Mouse (Mus musculus): ENCODE data around the gene Vps52. TPM values are rescaled to one million over a fixed set of nuclear protein-coding genes. Genes with fewer than 3 reads are reported as not detected.

Gene Vps52
- total and polyA plus RNA-seq, 3 experiments: 34.3 to 73.6 (median 39.9) TPM

- in situ Hi-C loops (cut with MboI; ENCODE audit: low pct_ligation_motif_present, low pct_unique_long_range_greater_than_20kb, low sequenced_read_pairs): loop anchor here (25.0 kb wide), 1 partner anchor 1483 kb away; the partner anchor contains the start of gene H2-Q10
- H3K27ac ChIP-seq (ENCODE audit: insufficient read depth, low read depth): no peak overlapping the region
- H3K4me2 ChIP-seq (ENCODE audit: insufficient read depth, low read depth, poor library complexity, severe bottlenecking): no peak overlapping the region
- no peaks in the 10 kb centered on the region for H3K27me3 ChIP-seq (replicated peaks)
- DNase-seq (ENCODE audit: extremely low read depth): no peak
- dilution Hi-C loops (cut with MboI; ENCODE audit: extremely low pct_ligation_motif_present, extremely low pct_unique_long_range_greater_than_20kb, low sequenced_read_pairs): no loop called here
- peaks cover 6 to 18% of the 10 kb centered on the region in 2 experiments; a peak in 3 of 4 replicates for H3K4me1 ChIP-seq (ENCODE audit: control insufficient read depth in 1 of 2, insufficient read depth in 2 of 2)
- no peaks in the 10 kb centered on the region for H3K79me2 ChIP-seq (replicated peaks; ENCODE audit: control insufficient read depth, extremely low read depth, insufficient read depth, poor library complexity, severe bottlenecking)
- no peak overlapping the region for H3K4me3 ChIP-seq (replicated peaks in 1 of 3; ENCODE audit: low read depth in 2 of 3, low read length in 2 of 3, poor library complexity in 1 of 3)
- H3K36me3 ChIP-seq (replicated peaks in 1 of 2; ENCODE audit: control insufficient read depth in 1 of 2, insufficient read depth in 1 of 2, low read length in 1 of 2): peaks cover 0 to 7% of the 10 kb centered on the region in 2 experiments
- TF ChIP-seq PAX5 (IDR thresholded peaks at IDR 0.05; ENCODE audit: low read length) (no peak), JUND (conservative IDR thresholded peaks at IDR 0.05; ENCODE audit: low read depth, low read length) (no peak), MAZ (IDR thresholded peaks at IDR 0.05; ENCODE audit: low read depth, low read length) (no peak), EP300 (IDR thresholded peaks at IDR 0.05; ENCODE audit: low read length) (no peak), ZNF384 (IDR thresholded peaks at IDR 0.05; ENCODE audit: low read depth, low read length) (no peak), NELFE (IDR thresholded peaks at IDR 0.05; ENCODE audit: low read depth, low read length) (no peak), JUN (IDR thresholded peaks at IDR 0.05; ENCODE audit: insufficient read depth, low read depth, low read length) (no peak), MAX (IDR thresholded peaks at IDR 0.05; ENCODE audit: low read length) (no peak), POLR2A (IDR thresholded peaks at IDR 0.05; ENCODE audit: low read depth, low read length) (no peak), ELF1 (IDR thresholded peaks at IDR 0.05; ENCODE audit: low read depth, low read length) (no peak), USF2 (conservative IDR thresholded peaks at IDR 0.05; ENCODE audit: low read depth, low read length) (no peak), USF1 (IDR thresholded peaks at IDR 0.05; ENCODE audit: low read depth, low read length) (no peak), ZKSCAN1 (IDR thresholded peaks at IDR 0.05; ENCODE audit: borderline replicate concordance, low read depth, low read length) (no peak), SMC3 (IDR thresholded peaks at IDR 0.05; ENCODE audit: low read depth, low read length) (no peak), IRF4 (IDR thresholded peaks at IDR 0.05; ENCODE audit: low read depth, low read length) (no peak)
- H3K9me3 ChIP-seq (replicated peaks; ENCODE audit: low read length): no peaks in the 10 kb centered on the region
- no peak overlapping the region for H3K9ac ChIP-seq (ENCODE audit: insufficient read depth, low read depth)
Observed at GRCm38 (mm10) chr17:33979512-33980050, 24.0 kb downstream of the Vps52 start.

- TF ChIP-seq USF1 (IDR thresholded peaks at IDR 0.05; ENCODE audit: low read depth, low read length): no peak
- no peak for TF ChIP-seq TBP (conservative IDR thresholded peaks at IDR 0.05; ENCODE audit: low read depth, low read length)
- no peak for TF ChIP-seq POLR2A (IDR thresholded peaks at IDR 0.05; ENCODE audit: low read depth, low read length)
- no peak for TF ChIP-seq RAD21 (IDR thresholded peaks at IDR 0.05; ENCODE audit: low read depth, low read length)
- TF ChIP-seq POLR2AphosphoS2 (IDR thresholded peaks at IDR 0.05; ENCODE audit: low read depth, low read length): no peak
- no peak for TF ChIP-seq BHLHE40 (IDR thresholded peaks at IDR 0.05; ENCODE audit: low read depth, low read length)
- no peak for TF ChIP-seq IRF4 (IDR thresholded peaks at IDR 0.05; ENCODE audit: low read depth, low read length)
- TF ChIP-seq ZKSCAN1 (IDR thresholded peaks at IDR 0.05; ENCODE audit: borderline replicate concordance, low read depth, low read length): no peak
- TF ChIP-seq UBTF (IDR thresholded peaks at IDR 0.05; ENCODE audit: low read depth, low read length): no peak
- TF ChIP-seq MXI1 (IDR thresholded peaks at IDR 0.05; ENCODE audit: low read depth, low read length): no peak
- no peak for TF ChIP-seq ZMIZ1 (IDR thresholded peaks at IDR 0.05; ENCODE audit: low read depth, low read length)
- no peak for TF ChIP-seq ZNF384 (IDR thresholded peaks at IDR 0.05; ENCODE audit: low read depth, low read length)
- TF ChIP-seq NRF1 (IDR thresholded peaks at IDR 0.05; ENCODE audit: low read depth, low read length): no peak
- no peak for TF ChIP-seq MYC (IDR thresholded peaks at IDR 0.05; ENCODE audit: low read depth, low read length)
- TF ChIP-seq GABPA (IDR thresholded peaks at IDR 0.05; ENCODE audit: insufficient replicate concordance, low read depth, low read length): no peak
Observed at GRCm38 (mm10) chr17:33980181-33981035, 24.8 kb downstream of the Vps52 start.

More at GRCm38 (mm10) chr17:33980181-33981035, 24.8 kb downstream of the Vps52 start:
- Histone ChIP-seq H3K27me3 (replicated peaks) (no peaks in the 10 kb centered on the region), H3K4me2 (ENCODE audit: insufficient read depth, low read depth, poor library complexity, severe bottlenecking) (no peak overlapping the region), H3K9ac (ENCODE audit: insufficient read depth, low read depth) (no peak overlapping the region), H3K4me3 (replicated peaks in 1 of 3; ENCODE audit: low read depth in 2 of 3, low read length in 2 of 3, poor library complexity in 1 of 3) (no peak overlapping the region), H3K9me3 (replicated peaks; ENCODE audit: low read length) (no peaks in the 10 kb centered on the region), H3K79me2 (replicated peaks; ENCODE audit: control insufficient read depth, extremely low read depth, insufficient read depth, poor library complexity, severe bottlenecking) (no peaks in the 10 kb centered on the region), H3K4me1 (ENCODE audit: control insufficient read depth in 1 of 2, insufficient read depth in 2 of 2) (peaks cover 6 to 20% of the 10 kb centered on the region in 2 experiments; a peak in 3 of 4 replicates), H3K27ac (ENCODE audit: insufficient read depth, low read depth) (no peak overlapping the region), H3K36me3 (replicated peaks in 1 of 2; ENCODE audit: control insufficient read depth in 1 of 2, insufficient read depth in 1 of 2, low read length in 1 of 2) (peaks cover 0 to 1% of the 10 kb centered on the region in 2 experiments)
- DNase-seq (ENCODE audit: extremely low read depth): no peak
- dilution Hi-C loops (cut with MboI; ENCODE audit: extremely low pct_ligation_motif_present, extremely low pct_unique_long_range_greater_than_20kb, low sequenced_read_pairs): no loop called here
- in situ Hi-C loops (cut with MboI; ENCODE audit: low pct_ligation_motif_present, low pct_unique_long_range_greater_than_20kb, low sequenced_read_pairs): loop anchor here (25.0 kb wide), 1 partner anchor 1482 kb away; the partner anchor contains the start of gene H2-Q10

Data from CH12.LX (cell line).